Mouse (Mus musculus): ENCODE data around the gene Orm2.

Orm2 gene

GRCm38 (mm10) chr4:63362150-63362549, at the start of gene Orm2:
TSS of gene Orm2 (plus strand) at chr4:63362449.
- no peak for DNase-seq (ENCODE audit: inconsistent ontology term)

- no peak for DNase-seq (ENCODE audit: inconsistent ontology term)
These were observed 48.2 kb upstream of the Orm2 start for GRCm38 (mm10) chr4:63314063-63314462.

GRCm38 (mm10) chr4:63316076-63316746, 46.0 kb upstream of the Orm2 start:
- peak; percentile 93 for DNase-seq (ENCODE audit: inconsistent ontology term)

DNA sequence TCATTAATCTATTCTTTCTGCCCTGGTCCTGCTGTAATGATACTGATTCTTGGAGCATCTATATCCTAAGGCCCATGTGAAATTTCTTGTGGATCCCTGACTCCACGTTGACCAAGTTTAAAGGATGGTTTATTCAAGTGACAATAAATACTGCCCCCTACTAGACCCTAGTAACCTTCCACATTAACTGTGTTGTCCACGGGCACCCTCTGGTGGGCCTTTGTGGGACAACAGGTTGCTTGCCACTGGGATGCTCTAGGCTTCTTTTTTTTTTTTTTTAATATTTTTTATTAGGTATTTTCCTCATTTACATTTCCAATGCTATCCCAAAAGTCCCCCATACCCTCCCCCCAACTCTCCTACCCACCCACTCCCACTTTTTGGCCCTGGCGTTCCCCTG, 42.7 kb upstream of the Orm2 start:
- peak; percentile 77 for DNase-seq (ENCODE audit: inconsistent ontology term)

DNA sequence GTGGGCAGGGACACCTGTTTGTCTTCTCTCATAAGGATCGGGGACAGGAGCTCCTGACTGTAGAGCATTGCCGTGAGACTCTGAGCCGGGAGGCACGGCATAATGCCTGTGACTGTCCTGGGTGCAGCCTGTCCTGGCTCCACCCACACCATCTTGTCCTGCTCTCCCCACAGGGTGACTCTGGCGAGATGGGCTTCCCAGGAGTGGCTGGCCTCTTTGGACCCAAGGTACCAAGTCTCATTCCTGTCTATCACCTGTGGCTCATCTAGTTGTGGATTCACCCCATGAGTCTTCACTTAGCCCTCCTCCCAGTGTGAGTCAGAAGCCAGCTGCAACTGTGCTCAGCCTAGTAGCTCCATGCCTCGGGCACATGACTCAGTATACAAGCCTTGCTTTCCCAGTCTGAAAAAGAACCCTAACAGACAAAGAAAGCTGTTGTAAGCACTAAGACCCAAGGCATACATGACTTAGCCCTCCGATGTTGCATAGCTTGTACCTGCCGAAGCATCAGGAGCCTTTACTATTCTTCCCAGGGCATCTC, 38.9 kb upstream of the Orm2 start:
- peak; percentile 74 for DNase-seq (ENCODE audit: inconsistent ontology term)

GRCm38 (mm10) chr4:63333403-63333802, 28.8 kb upstream of the Orm2 start:
- DNase-seq (ENCODE audit: inconsistent ontology term) = no peak

GRCm38 (mm10) chr4:63338414-63339076, 23.7 kb upstream of the Orm2 start:
- DNase-seq (ENCODE audit: inconsistent ontology term) = peak; percentile 82

- DNase-seq (ENCODE audit: inconsistent ontology term) = no peak
These were observed 19.8 kb upstream of the Orm2 start for GRCm38 (mm10) chr4:63342491-63342890.

- DNase-seq (ENCODE audit: inconsistent ontology term) = no peak
These were observed 18.6 kb upstream of the Orm2 start for GRCm38 (mm10) chr4:63343608-63344007.

GRCm38 (mm10) chr4:63344295-63344694, 18.0 kb upstream of the Orm2 start, which contains the start of gene Orm1:
TSS of gene Orm1 (plus strand) at chr4:63344560.
- DNase-seq (ENCODE audit: inconsistent ontology term) = no peak

- no peak for DNase-seq (ENCODE audit: inconsistent ontology term)
These were observed 17.0 kb upstream of the Orm2 start for GRCm38 (mm10) chr4:63345261-63345660.

DNA sequence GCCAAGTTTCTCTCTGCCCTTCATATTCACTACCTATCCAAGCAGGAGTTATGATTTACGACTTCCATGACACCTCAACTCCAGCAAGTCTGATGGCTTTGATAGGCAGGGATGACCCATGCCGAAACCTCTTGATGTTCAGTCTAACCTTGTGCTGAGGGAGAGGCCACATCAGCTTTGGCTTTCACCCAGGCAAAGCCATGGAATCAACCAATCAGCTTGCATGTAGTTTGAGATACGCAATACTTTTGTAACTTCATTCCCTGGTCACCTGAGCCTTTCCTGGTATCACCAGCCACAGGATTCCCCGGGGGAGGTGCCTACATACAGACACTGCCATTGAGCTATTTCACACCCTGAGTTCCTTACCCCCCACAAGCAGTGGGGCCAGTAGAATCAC, 15.6 kb upstream of the Orm2 start:
- DNase-seq (ENCODE audit: inconsistent ontology term) = no peak

- DNase-seq (ENCODE audit: inconsistent ontology term) = no peak
These were observed 13.7 kb upstream of the Orm2 start for GRCm38 (mm10) chr4:63348524-63348923.

DNA sequence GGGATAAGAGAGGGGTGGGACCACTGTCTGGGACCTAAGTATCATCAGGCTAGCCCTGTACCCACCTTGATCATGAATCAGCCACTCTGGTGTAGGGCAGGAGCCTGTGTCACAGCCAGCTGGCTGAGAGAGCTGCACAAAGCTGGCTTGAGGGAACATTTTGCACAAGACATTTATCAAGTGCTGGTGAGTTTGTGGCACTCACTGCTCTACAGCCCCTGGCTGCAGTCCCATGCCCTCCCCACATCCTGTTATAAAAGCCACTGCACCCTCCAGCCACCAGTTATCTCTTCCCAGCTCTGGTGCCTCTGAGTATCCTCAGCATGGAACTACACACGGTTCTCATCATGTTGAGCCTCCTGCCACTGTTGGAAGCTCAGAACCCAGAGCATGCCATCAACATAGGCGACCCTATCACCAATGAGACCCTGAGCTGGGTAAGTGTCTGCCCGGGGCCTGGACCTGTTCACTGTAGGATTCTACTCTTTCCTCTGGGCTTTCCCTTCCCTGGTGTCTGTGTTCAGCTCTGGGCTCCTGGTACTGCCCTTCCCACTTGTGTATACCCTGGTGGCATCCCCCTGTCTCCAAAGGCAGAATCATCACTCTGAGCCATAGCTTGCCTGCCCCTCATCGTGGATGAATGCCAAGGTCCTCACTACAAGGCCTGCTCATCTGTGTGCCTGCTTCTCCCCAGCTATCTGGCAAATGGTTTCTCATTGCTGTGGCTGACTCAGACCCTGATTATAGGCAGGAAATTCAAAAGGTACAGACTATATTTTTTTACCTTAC, 6.2 kb upstream of the Orm2 start, which contains the start of gene Orm3:
Gene Orm3, plus strand, starts transcription at position 286 of the 789 bp plus-strand sequence.
- peak; percentile 32 for DNase-seq (ENCODE audit: inconsistent ontology term)

GRCm38 (mm10) chr4:63356981-63357570, 5.2 kb upstream of the Orm2 start:
- DNase-seq (ENCODE audit: inconsistent ontology term) = no peak

DNA sequence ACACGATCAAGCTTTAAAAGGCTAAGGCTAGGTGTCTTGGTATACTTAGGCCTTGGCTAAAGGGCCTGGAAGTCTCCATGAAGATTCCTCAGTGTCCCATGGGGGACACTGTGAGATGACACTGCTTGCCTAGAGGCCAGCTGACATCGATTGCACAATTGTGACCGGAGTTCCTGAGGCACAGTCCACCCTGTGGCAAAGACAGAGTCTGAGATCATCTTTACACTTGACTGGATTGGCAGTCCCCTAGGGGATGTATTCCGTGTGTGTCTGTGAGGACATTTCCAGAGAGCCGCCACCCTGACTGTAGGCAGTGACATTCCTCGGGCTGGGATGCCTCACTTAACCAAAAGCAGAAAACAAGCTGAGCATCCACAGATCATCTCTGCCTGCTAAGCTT, 2.4 kb upstream of the Orm2 start:
- DNase-seq (ENCODE audit: inconsistent ontology term) = no peak

DNA sequence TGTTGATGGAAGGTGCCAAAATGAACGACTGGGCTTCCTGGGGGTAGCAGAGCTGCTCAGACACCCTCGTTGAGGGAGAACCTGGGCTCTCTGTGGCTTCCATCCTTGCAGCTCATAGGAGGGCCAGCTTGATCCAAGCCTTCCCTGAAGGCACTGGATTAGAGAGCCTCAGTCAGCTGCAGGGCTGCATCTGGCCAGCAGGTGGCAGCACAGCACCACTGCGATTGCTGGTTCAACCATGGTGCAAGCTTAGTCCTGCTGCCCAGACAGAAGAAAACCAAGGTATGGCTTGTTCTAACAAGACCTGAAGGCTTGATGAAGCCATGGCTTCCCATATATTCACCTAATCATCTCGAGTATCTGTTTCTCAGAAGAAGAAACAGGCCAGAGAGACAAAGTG, 6.3 kb downstream of the Orm2 start:
- no peak for DNase-seq (ENCODE audit: inconsistent ontology term)

GRCm38 (mm10) chr4:63370897-63371296, 8.6 kb downstream of the Orm2 start:
- DNase-seq (ENCODE audit: inconsistent ontology term) = no peak

DNA sequence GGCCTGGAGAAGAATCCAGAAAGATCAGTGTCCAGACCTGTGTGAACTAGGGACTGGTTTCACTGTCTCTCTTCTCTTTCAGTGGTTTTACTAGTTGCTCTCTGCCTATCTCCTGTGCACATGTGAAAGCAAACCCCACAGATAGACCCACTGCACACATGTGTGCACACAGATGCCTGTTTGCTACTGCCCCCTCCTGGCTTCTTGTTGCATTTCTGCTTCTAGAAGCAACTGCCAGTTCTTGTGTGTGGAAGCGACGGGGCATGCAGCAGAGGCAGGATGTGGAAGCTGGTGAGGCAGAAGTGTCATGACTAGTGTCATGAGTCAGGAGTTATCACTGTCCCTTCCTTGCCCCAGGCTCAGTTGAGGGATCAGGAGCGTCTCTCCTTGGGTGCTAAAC, 9.6 kb downstream of the Orm2 start:
- DNase-seq (ENCODE audit: inconsistent ontology term) = no peak

GRCm38 (mm10) chr4:63373404-63373803, 11.2 kb downstream of the Orm2 start:
- DNase-seq (ENCODE audit: inconsistent ontology term) = no peak

DNA sequence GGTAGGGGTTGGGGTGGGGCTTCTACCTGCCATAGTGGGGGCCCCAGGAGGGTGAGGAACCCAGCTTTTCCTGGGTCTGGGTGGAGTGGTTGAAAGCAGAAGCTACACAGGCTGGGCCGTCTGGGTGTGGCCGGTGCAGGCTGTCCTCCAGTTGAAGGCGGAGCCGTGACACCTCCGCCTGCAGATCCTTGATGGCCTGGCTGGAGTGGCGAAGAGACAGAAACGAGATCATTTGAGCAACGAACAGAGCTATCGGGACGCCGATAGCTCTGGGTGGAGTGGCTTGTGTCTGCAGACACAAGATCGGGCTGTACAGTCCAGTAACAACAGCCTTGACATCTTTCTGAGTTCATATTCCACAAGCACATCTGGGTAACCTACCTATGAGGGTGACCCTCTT, 12.1 kb downstream of the Orm2 start:
- DNase-seq (ENCODE audit: inconsistent ontology term) = no peak

GRCm38 (mm10) chr4:63375367-63375766, 13.1 kb downstream of the Orm2 start:
- DNase-seq (ENCODE audit: inconsistent ontology term) = no peak

Measured in Muller cell, postnatal 12 days (primary cell).